Mouse (Mus musculus): ENCODE measurements around the gene Ypel2. TPM values are rescaled to one million over a fixed set of nuclear protein-coding genes. Genes with fewer than 3 reads are reported as not detected.

Ypel2 gene
- polyA plus RNA-seq, 1 experiment from 2014 or later, result 7.6 TPM

DNA sequence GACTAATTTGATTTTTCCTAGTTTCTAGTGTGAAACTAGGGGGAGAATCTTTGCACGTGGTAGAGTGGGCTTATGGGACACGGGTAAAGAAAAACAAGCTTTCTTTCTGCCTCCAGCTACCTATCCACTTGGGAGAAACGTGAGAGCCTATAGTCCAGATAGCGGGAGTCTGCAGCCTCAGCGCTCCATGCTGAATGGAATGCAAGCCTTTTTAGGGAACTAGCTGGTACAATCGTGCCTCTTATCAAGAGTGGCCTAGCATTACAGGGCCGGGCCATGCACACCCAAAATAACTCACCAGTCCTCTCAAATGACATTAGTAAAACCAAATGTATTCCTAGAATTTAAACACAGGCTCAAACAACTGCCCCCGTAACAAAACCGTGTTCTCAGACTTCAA, 98.4 kb downstream of the Ypel2 start:
- no peaks in the 10 kb centered on the region for H3K9me3 ChIP-seq (replicated peaks; ENCODE audit: control insufficient read depth, low read length)
- H3K4me3 ChIP-seq (ENCODE audit: low read depth, low read length), result no peak overlapping the region
- H3K27me3 ChIP-seq (ENCODE audit: control insufficient read depth, insufficient read depth, low read length), result no peaks in the 10 kb centered on the region
- H3K36me3 ChIP-seq (replicated peaks; ENCODE audit: control insufficient read depth, insufficient read depth, low read depth, low read length), result no peaks in the 10 kb centered on the region
- no peak overlapping the region for H3K27ac ChIP-seq (replicated peaks; ENCODE audit: low read depth, low read length)
- no peak overlapping the region for H3K4me2 ChIP-seq (ENCODE audit: low read depth, low read length)
- ATAC-seq (replicated peaks; ENCODE audit: insufficient number of reproducible peaks, low FRiP score, low TSS enrichment, low read depth) (no peak), DNase-seq (ENCODE audit: low spot score) (peak; percentile 45)
- H3K4me1 ChIP-seq (ENCODE audit: control insufficient read depth, insufficient read depth, low read length), result no peaks in the 10 kb centered on the region
- H3K9ac ChIP-seq (replicated peaks; ENCODE audit: low read length), result no peak overlapping the region
- WGBS, result 32% methylated on average over 9 of the region's 9 CpGs

DNA sequence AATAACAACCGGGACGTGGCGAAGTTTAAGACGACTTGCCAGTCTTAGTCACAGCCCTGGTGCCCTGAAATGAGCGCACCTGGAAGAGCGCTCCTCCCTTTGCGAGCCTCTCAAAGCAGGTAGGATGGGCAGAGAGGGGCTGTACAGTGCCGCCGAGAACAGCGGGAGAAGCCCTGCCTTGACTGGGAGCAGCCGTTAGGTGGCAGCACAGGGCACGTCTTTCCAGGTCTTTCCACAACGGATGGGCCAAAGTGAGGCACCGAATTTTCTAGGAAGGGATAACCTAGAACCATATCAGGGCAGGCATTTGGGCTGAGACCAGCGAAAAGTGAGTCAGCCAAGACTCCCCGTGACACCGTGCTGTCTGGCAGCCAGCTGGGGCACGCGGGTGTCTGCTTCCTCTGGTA, 99.3 kb downstream of the Ypel2 start:
- Histone ChIP-seq H3K9me3 (replicated peaks; ENCODE audit: control insufficient read depth, low read length) (no peaks in the 10 kb centered on the region), H3K4me1 (ENCODE audit: control insufficient read depth, insufficient read depth, low read length) (no peaks in the 10 kb centered on the region), H3K27ac (replicated peaks; ENCODE audit: low read depth, low read length) (no peak overlapping the region), H3K4me2 (ENCODE audit: low read depth, low read length) (peak overlapping the region; percentile 39), H3K27me3 (ENCODE audit: control insufficient read depth, insufficient read depth, low read length) (no peaks in the 10 kb centered on the region), H3K36me3 (replicated peaks; ENCODE audit: control insufficient read depth, insufficient read depth, low read depth, low read length) (no peaks in the 10 kb centered on the region), H3K4me3 (ENCODE audit: low read depth, low read length) (peak overlapping the region; percentile 16; the same call in 1 of the 2 replicates), H3K9ac (replicated peaks; ENCODE audit: low read length) (peak overlapping the region; percentile 51)
- DNase-seq (ENCODE audit: low spot score) (peak; percentile 88), ATAC-seq (replicated peaks; ENCODE audit: insufficient number of reproducible peaks, low FRiP score, low TSS enrichment, low read depth) (peak; percentile 35; the same call in 1 of the 2 replicates)
- 5% methylated on average over 19 of the region's 19 CpGs for WGBS

DNA sequence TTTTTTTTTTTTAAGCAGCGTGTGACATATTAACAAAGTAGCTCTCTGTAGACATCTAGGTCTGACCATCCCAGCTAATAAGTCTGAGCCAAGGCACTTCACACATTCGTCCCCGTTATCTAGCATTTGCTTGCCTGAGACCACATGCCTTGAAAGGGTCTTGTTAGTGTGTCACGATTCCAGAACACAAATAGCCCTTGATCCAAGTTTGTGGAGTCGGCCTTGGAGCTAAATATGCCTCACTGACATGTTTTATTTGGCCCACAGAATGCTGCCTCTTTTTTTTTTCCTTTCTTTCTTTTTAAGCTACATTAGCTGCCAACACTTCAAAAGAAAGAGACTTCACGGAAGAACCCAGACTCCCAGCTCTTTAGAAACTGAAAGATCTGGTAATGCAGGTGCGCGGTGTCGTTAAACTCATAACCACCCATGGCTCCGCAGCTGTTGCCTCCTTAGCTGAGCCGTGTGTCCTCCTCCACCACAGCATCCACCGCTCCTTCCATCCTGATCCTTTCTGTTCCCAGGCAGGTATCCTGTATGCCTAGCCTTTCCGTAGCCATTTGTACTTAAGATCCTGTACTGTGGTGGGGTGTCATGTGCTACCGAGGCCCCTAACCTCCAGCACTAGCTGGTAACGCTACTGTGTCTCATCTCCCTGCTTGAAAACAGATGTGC, 100.4 kb downstream of the Ypel2 start:
- H3K4me3 ChIP-seq (ENCODE audit: low read depth, low read length), result no peak overlapping the region
- no peaks in the 10 kb centered on the region for H3K36me3 ChIP-seq (replicated peaks; ENCODE audit: control insufficient read depth, insufficient read depth, low read depth, low read length)
- H3K9me3 ChIP-seq (replicated peaks; ENCODE audit: control insufficient read depth, low read length), result no peaks in the 10 kb centered on the region
- H3K9ac ChIP-seq (replicated peaks; ENCODE audit: low read length), result no peak overlapping the region
- no peak overlapping the region for H3K4me2 ChIP-seq (ENCODE audit: low read depth, low read length)
- H3K27ac ChIP-seq (replicated peaks; ENCODE audit: low read depth, low read length), result no peak overlapping the region
- 80% methylated on average over 15 of the region's 15 CpGs for WGBS
- DNase-seq (ENCODE audit: low spot score), result no peak
- H3K4me1 ChIP-seq (ENCODE audit: control insufficient read depth, insufficient read depth, low read length), result no peaks in the 10 kb centered on the region
- ATAC-seq (replicated peaks; ENCODE audit: insufficient number of reproducible peaks, low FRiP score, low TSS enrichment, low read depth), result no peak
- no peaks in the 10 kb centered on the region for H3K27me3 ChIP-seq (ENCODE audit: control insufficient read depth, insufficient read depth, low read length)

Other genes starting within 250 kb of the Ypel2 start
- gene Cltc, start 236.1 kb downstream of the Ypel2 start, polyA plus RNA-seq (2014; fragmentation: Nextera tagmentation; extraction: Ambion mirVana), result 154 and 159 TPM in 2 replicates
- 41.8 and 47.0 TPM in 2 replicates for gene Dhx40, start 186.0 kb downstream of the Ypel2 start, polyA plus RNA-seq (2014; fragmentation: Nextera tagmentation; extraction: Ambion mirVana)
- gene Gdpd1, start 80.4 kb upstream of the Ypel2 start, polyA plus RNA-seq (2014; fragmentation: Nextera tagmentation; extraction: Ambion mirVana), result 45.5 and 50.4 TPM in 2 replicates
- 30.8 and 36.5 TPM in 2 replicates for gene Smg8, start 93.1 kb upstream of the Ypel2 start, polyA plus RNA-seq (2014; fragmentation: Nextera tagmentation; extraction: Ambion mirVana)
- gene Prr11, start 115.0 kb upstream of the Ypel2 start, polyA plus RNA-seq (2014; fragmentation: Nextera tagmentation; extraction: Ambion mirVana), result 17.7 and 20.1 TPM in 2 replicates
- gene Ska2, start 115.5 kb upstream of the Ypel2 start, polyA plus RNA-seq (2014; fragmentation: Nextera tagmentation; extraction: Ambion mirVana), result 121 and 134 TPM in 2 replicates
- gene Trim37, start 133.4 kb upstream of the Ypel2 start, polyA plus RNA-seq (2014; fragmentation: Nextera tagmentation; extraction: Ambion mirVana), result 45.2 and 47.7 TPM in 2 replicates

Measured in embryonic facial prominence, embryonic 11.5 days (tissue).